Mouse (Mus musculus) heart, embryonic 11.5 days (tissue): ENCODE data around the gene Tent4a. TPM values are rescaled to one million over a fixed set of nuclear protein-coding genes. Genes with fewer than 3 reads are reported as not detected.
"Not testable (repeated sequence)": the region's sequence is repeated elsewhere in the genome, so short reads cannot be mapped to it uniquely, and the experiment has no call there.

Source experiments
- ATAC-seq: fragments of 200-750 bp; cut with Nextera tagmentation; replicated peaks from 2 replicates; pipeline ENCODE4 v1.8.0; 2017; ENCODE audit warnings: moderate library complexity; ENCODE audit not compliant: insufficient number of reproducible peaks, low FRiP score, low TSS enrichment
- H3K27ac ChIP-seq: fragments of 300-500 bp; sonication (generic); 2 replicates; pipeline ENCODE4 v1.5.1; 2014; ENCODE audit warnings: mild to moderate bottlenecking, low read depth, low read length
- H3K27me3 ChIP-seq: fragments of 300-500 bp; sonication (generic); 2 replicates; pipeline ENCODE4 v1.6.1; 2014; ENCODE audit warnings: mild to moderate bottlenecking, low read length, mixed read lengths; ENCODE audit not compliant: control insufficient read depth, insufficient read depth
- H3K36me3 ChIP-seq: fragments of 300-500 bp; sonication (generic); 2 replicates; pipeline ENCODE4 v1.6.1; 2014; ENCODE audit warnings: mild to moderate bottlenecking, low read length, moderate library complexity, mixed read lengths; ENCODE audit not compliant: control insufficient read depth, insufficient read depth
- H3K4me1 ChIP-seq: fragments of 300-500 bp; sonication (generic); 2 replicates; pipeline ENCODE4 v1.6.1; 2014; ENCODE audit warnings: low read length; ENCODE audit not compliant: control insufficient read depth, insufficient read depth
- H3K4me2 ChIP-seq: fragments of 300-500 bp; sonication (generic); 2 replicates; pipeline ENCODE4 v1.6.1; 2014; ENCODE audit warnings: mild to moderate bottlenecking, moderate library complexity
- H3K4me3 ChIP-seq: fragments of 300-500 bp; sonication (generic); 2 replicates; pipeline ENCODE4 v1.5.1; 2014; ENCODE audit warnings: low read depth, low read length
- H3K9ac ChIP-seq: fragments of 300-500 bp; sonication (generic); 2 replicates; pipeline ENCODE4 v1.6.1; 2014; ENCODE audit warnings: mild to moderate bottlenecking, low read depth, low read length, moderate library complexity
- H3K9me3 ChIP-seq: fragments of 300-500 bp; sonication (generic); replicated peaks from 2 replicates; pipeline ENCODE4 v1.6.1; 2016; ENCODE audit warnings: low read length; ENCODE audit not compliant: control insufficient read depth
- WGBS: fragments of 180-500 bp; shearing (Covaris S2); extraction: QIAGEN DNeasy Blood & Tissue Kit; methylation state at CpG from one replicate; pipeline ENCODE4 v1.1.7; 2014; ENCODE audit not compliant: insufficient replicate concordance; 5-methylcytosine and 5-hydroxymethylcytosine counted together
- polyA plus RNA-seq: library from polyadenylated mRNA; unstranded; fragments of >200 nt; fragmentation: Nextera tagmentation; extraction: Ambion mirVana; gene quantifications from 2 replicates; pipeline ENCODE4 v1.2.1, GENCODE M21; 2014

Gene Tent4a
- polyA plus RNA-seq = 4.7 and 5.1 TPM in 2 replicates

DNA sequence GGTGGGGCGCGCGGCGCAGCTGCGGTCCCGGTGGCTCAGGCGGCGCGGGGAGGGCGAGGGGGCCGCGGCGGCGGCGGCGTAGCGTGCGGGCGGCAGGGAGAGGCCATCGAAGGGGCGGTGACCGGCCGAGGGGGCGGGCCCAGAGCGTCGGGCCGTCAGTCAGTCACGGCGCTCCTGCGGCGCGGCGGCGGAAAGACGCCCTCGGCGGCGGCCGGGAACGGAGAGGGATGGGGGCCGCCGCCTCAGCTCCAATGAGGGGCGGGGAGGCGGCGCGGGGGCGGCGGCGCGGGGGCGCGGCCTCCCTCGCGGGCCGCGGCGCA is at the start of gene Tent4a:
TSS of gene Tent4a (minus strand) at position 284 of the 320 bp plus-strand sequence.
- peak within 1 kb of the TSS; percentile 93 for H3K4me3 ChIP-seq
- peak within 1 kb of the TSS; percentile 77 for H3K4me2 ChIP-seq
- H3K4me1 ChIP-seq = peaks cover 41% of the 10 kb centered on the region
- under 1% methylated on average over 38 of the region's 57 CpGs for WGBS
- no peaks in the 10 kb centered on the region for H3K9me3 ChIP-seq
- H3K9ac ChIP-seq = peak within 1 kb of the TSS; percentile 96
- H3K27ac ChIP-seq = peak within 1 kb of the TSS; percentile 97
- no peaks in the 10 kb centered on the region for H3K27me3 ChIP-seq
- no peaks in the 10 kb centered on the region for H3K36me3 ChIP-seq
- peak; percentile 84 for ATAC-seq

DNA sequence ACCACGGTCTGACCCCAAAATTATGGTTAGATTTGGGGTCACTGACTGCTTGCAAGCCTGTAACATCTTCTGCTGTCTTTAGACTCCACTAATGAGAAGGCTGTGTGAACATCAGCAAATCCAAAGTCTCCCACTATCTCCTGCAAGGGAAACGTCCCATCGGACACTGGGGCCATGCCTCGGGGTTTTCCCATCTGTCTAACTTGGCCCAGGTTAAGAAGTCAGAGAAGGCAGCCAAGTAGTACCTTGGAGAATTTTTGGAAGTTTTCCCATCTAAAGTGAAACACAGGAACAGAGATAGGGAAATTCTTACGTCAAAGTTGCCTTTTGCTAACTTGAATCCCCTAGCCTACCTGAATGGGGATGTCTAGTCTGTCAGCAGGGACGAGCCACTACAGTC is 49.2 kb upstream of the Tent4a start:
- H3K4me2 ChIP-seq = no peak overlapping the region
- WGBS = 91% methylated on average over 6 of the region's 6 CpGs
- no peak overlapping the region for H3K27ac ChIP-seq
- peaks cover 12% of the 10 kb centered on the region; the same call in 1 of the 2 replicates for H3K4me1 ChIP-seq
- no peaks in the 10 kb centered on the region for H3K27me3 ChIP-seq
- H3K36me3 ChIP-seq = no peaks in the 10 kb centered on the region
- no peak overlapping the region for H3K4me3 ChIP-seq
- no peaks in the 10 kb centered on the region for H3K9me3 ChIP-seq
- no peak for ATAC-seq
- H3K9ac ChIP-seq = no peak overlapping the region

DNA sequence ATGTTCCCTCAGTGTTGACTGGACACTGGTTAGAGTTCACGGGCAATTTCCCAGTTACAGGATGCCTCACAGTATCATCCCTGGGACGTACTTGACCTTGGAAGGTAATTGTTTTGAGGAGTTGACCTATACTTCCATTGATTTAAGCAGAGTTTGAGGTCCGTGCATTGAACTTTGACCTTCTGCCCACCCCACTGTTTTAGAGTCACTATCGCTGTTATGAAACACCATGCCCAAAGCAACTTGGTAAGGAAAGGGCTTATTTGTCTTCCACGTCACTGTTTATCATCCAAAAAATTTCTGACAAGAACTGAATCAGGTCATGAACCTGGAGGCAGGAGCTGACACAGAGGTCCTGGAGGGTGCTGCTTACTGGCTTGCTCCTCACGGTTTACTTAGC is 48.0 kb upstream of the Tent4a start:
- 84% methylated on average over 6 of the region's 6 CpGs for WGBS
- Histone ChIP-seq H3K27me3 (no peaks in the 10 kb centered on the region), H3K4me2 (no peak overlapping the region), H3K27ac (no peak overlapping the region), H3K4me1 (peaks cover 8% of the 10 kb centered on the region; the same call in 1 of the 2 replicates), H3K9ac (no peak overlapping the region), H3K4me3 (no peak overlapping the region), H3K36me3 (no peaks in the 10 kb centered on the region), H3K9me3 (no peaks in the 10 kb centered on the region)
- ATAC-seq = no peak

GRCm38 (mm10) chr13:69577181-69577834 is 42.9 kb upstream of the Tent4a start:
- H3K27me3 ChIP-seq = no peaks in the 10 kb centered on the region
- no peaks in the 10 kb centered on the region for H3K9me3 ChIP-seq
- H3K4me2 ChIP-seq = no peak overlapping the region
- H3K4me1 ChIP-seq = no peaks in the 10 kb centered on the region
- no peak overlapping the region for H3K27ac ChIP-seq
- 83% methylated on average over 16 of the region's 16 CpGs for WGBS
- no peak overlapping the region for H3K4me3 ChIP-seq
- no peak overlapping the region for H3K9ac ChIP-seq
- no peak for ATAC-seq
- no peaks in the 10 kb centered on the region for H3K36me3 ChIP-seq

GRCm38 (mm10) chr13:69576676-69577075 is 42.3 kb upstream of the Tent4a start:
- ATAC-seq = no peak
- WGBS = 58% methylated on average over 11 of the region's 11 CpGs
- no peak overlapping the region for H3K9ac ChIP-seq

GRCm38 (mm10) chr13:69572594-69572993 is 38.2 kb upstream of the Tent4a start:
- no peak overlapping the region for H3K4me2 ChIP-seq
- H3K36me3 ChIP-seq = no peaks in the 10 kb centered on the region
- H3K4me3 ChIP-seq = no peak overlapping the region
- H3K4me1 ChIP-seq = no peaks in the 10 kb centered on the region
- H3K9ac ChIP-seq = no peak overlapping the region
- ATAC-seq = no peak
- no peaks in the 10 kb centered on the region for H3K27me3 ChIP-seq
- 87% methylated on average over 3 of the region's 3 CpGs for WGBS
- no peak overlapping the region for H3K27ac ChIP-seq
- H3K9me3 ChIP-seq = no peaks in the 10 kb centered on the region

More at GRCm38 (mm10) chr13:69576676-69577075, 42.3 kb upstream of the Tent4a start:
- no peak overlapping the region for H3K4me3 ChIP-seq
- H3K9me3 ChIP-seq = no peaks in the 10 kb centered on the region
- H3K27me3 ChIP-seq = no peaks in the 10 kb centered on the region
- no peak overlapping the region for H3K4me2 ChIP-seq
- H3K36me3 ChIP-seq = no peaks in the 10 kb centered on the region
- H3K27ac ChIP-seq = no peak overlapping the region
- H3K4me1 ChIP-seq = no peaks in the 10 kb centered on the region

- Histone ChIP-seq H3K4me1 (peaks cover under 1% of the 10 kb centered on the region), H3K27me3 (no peaks in the 10 kb centered on the region), H3K27ac (no peak overlapping the region), H3K4me2 (no peak overlapping the region), H3K9ac (no peak overlapping the region), H3K36me3 (no peaks in the 10 kb centered on the region), H3K4me3 (no peak overlapping the region), H3K9me3 (no peaks in the 10 kb centered on the region)
- ATAC-seq = no peak
- whole genome bisulfite sequencing = 82% methylated on average over 9 of the region's 9 CpGs
Observed at GRCm38 (mm10) chr13:69569201-69569600, 34.8 kb upstream of the Tent4a start.

- WGBS = 91% methylated on average over 4 of the region's 4 CpGs
Observed at GRCm38 (mm10) chr13:69565401-69565800, 31.0 kb upstream of the Tent4a start.

GRCm38 (mm10) chr13:69564573-69564972 is 30.2 kb upstream of the Tent4a start:
- Histone ChIP-seq H3K27me3 (no peaks in the 10 kb centered on the region), H3K4me1 (peaks cover 15% of the 10 kb centered on the region), H3K36me3 (no peaks in the 10 kb centered on the region), H3K9me3 (no peaks in the 10 kb centered on the region), H3K9ac (no peak overlapping the region), H3K4me2 (no peak overlapping the region), H3K27ac (no peak overlapping the region), H3K4me3 (no peak overlapping the region)
- ATAC-seq = no peak

More at GRCm38 (mm10) chr13:69565401-69565800, 31.0 kb upstream of the Tent4a start:
- H3K9ac ChIP-seq, H3K9me3 ChIP-seq, H3K4me3 ChIP-seq, ATAC-seq, H3K27ac ChIP-seq, H3K36me3 ChIP-seq, H3K4me2 ChIP-seq, H3K27me3 ChIP-seq: not testable (repeated sequence)
- H3K4me1 ChIP-seq = peaks cover 15% of the 10 kb centered on the region
